Mouse (Mus musculus): ENCODE measurements around the gene Kcne1.

Kcne1 gene

GRCm38 (mm10) chr16:92321341-92321740 lies 37.9 kb downstream of the Kcne1 start, which contains the start of gene Fam243:
Fam243 (minus strand) TSS chr16:92321441.
- in situ Hi-C loops (cut with MboI; ENCODE audit: low pct_unique_long_range_greater_than_20kb in 1 of 2, low sequenced_read_pairs in 2 of 2, unreplicated experiment in 1 of 2), result no loop called here

- in situ Hi-C loops (cut with MboI; ENCODE audit: low pct_unique_long_range_greater_than_20kb in 1 of 2, low sequenced_read_pairs in 2 of 2, unreplicated experiment in 1 of 2), result no loop called here
Measured at GRCm38 (mm10) chr16:92320361-92320760, 38.9 kb downstream of the Kcne1 start.

GRCm38 (mm10) chr16:92319353-92320109 lies 39.7 kb downstream of the Kcne1 start:
- in situ Hi-C loops (cut with MboI; ENCODE audit: low pct_unique_long_range_greater_than_20kb in 1 of 2, low sequenced_read_pairs in 2 of 2, unreplicated experiment in 1 of 2), result no loop called here

- in situ Hi-C loops (cut with MboI; ENCODE audit: low pct_unique_long_range_greater_than_20kb in 1 of 2, low sequenced_read_pairs in 2 of 2, unreplicated experiment in 1 of 2), result no loop called here
Measured at GRCm38 (mm10) chr16:92316049-92316738, 43.1 kb downstream of the Kcne1 start.

- in situ Hi-C loops (cut with MboI; ENCODE audit: low pct_unique_long_range_greater_than_20kb in 1 of 2, low sequenced_read_pairs in 2 of 2, unreplicated experiment in 1 of 2), result no loop called here
Measured at GRCm38 (mm10) chr16:92313953-92314741, 45.1 kb downstream of the Kcne1 start.

- in situ Hi-C loops (cut with MboI; ENCODE audit: low pct_unique_long_range_greater_than_20kb in 1 of 2, low sequenced_read_pairs in 2 of 2, unreplicated experiment in 1 of 2), result no loop called here
Measured at GRCm38 (mm10) chr16:92309126-92309525, 50.1 kb downstream of the Kcne1 start.

GRCm38 (mm10) chr16:92307947-92308346 lies 51.3 kb downstream of the Kcne1 start:
- in situ Hi-C loops (cut with MboI; ENCODE audit: low pct_unique_long_range_greater_than_20kb in 1 of 2, low sequenced_read_pairs in 2 of 2, unreplicated experiment in 1 of 2), result no loop called here

GRCm38 (mm10) chr16:92305519-92305918 lies 53.7 kb downstream of the Kcne1 start:
- in situ Hi-C loops (cut with MboI; ENCODE audit: low pct_unique_long_range_greater_than_20kb in 1 of 2, low sequenced_read_pairs in 2 of 2, unreplicated experiment in 1 of 2), result no loop called here

- in situ Hi-C loops (cut with MboI; ENCODE audit: low pct_unique_long_range_greater_than_20kb in 1 of 2, low sequenced_read_pairs in 2 of 2, unreplicated experiment in 1 of 2), result no loop called here
Measured at GRCm38 (mm10) chr16:92302506-92302905, 56.8 kb downstream of the Kcne1 start.

- in situ Hi-C loops (cut with MboI; ENCODE audit: low pct_unique_long_range_greater_than_20kb in 1 of 2, low sequenced_read_pairs in 2 of 2, unreplicated experiment in 1 of 2), result no loop called here
Measured at GRCm38 (mm10) chr16:92301989-92302388, 57.3 kb downstream of the Kcne1 start.

GRCm38 (mm10) chr16:92301412-92301806 lies 57.9 kb downstream of the Kcne1 start:
- in situ Hi-C loops (cut with MboI; ENCODE audit: low pct_unique_long_range_greater_than_20kb in 1 of 2, low sequenced_read_pairs in 2 of 2, unreplicated experiment in 1 of 2), result no loop called here

- in situ Hi-C loops (cut with MboI; ENCODE audit: low pct_unique_long_range_greater_than_20kb in 1 of 2, low sequenced_read_pairs in 2 of 2, unreplicated experiment in 1 of 2), result no loop called here
Measured at GRCm38 (mm10) chr16:92300649-92301411, 58.4 kb downstream of the Kcne1 start, which contains the start of gene Smim11. Smim11 (plus strand) TSS chr16:92301286.
